Mouse (Mus musculus) G1E (cell line): ENCODE results near the gene Inca1. TPM values are rescaled to one million over a fixed set of nuclear protein-coding genes. Genes with fewer than 3 reads are reported as not detected.

Source experiments
- ATAC-seq: 2 replicates; pipeline ENCODE4 v1.8.0; 2016; ENCODE audit warnings: mild to moderate bottlenecking; ENCODE audit not compliant: insufficient number of reproducible peaks, poor library complexity, low FRiP score, severe bottlenecking; ENCODE audit errors: extremely low read depth
- DNase-seq: peaks from one replicate; pipeline ENCODE4 v3.0.0; 2012; ENCODE audit warnings: low spot score
- H3K27me3 ChIP-seq: 2 replicates; pipeline ENCODE4 v1.6.1; 2012; ENCODE audit warnings: mild to moderate bottlenecking, low read length, inconsistent platforms; ENCODE audit not compliant: insufficient read depth
- H3K36me3 ChIP-seq: replicated peaks from 2 replicates; pipeline ENCODE3; 2012; ENCODE audit warnings: mild to moderate bottlenecking, inconsistent platforms
- H3K4me1 ChIP-seq: 2 replicates; pipeline ENCODE4 v1.6.1; 2012; ENCODE audit warnings: low read depth, low read length, inconsistent platforms, mixed read lengths; ENCODE audit not compliant: insufficient read depth
- H3K4me3 ChIP-seq: 2 replicates; pipeline ENCODE4 v1.5.1; 2012; ENCODE audit warnings: low read depth, mild to moderate bottlenecking, inconsistent platforms, low read length, moderate library complexity, mixed read lengths
- H3K9me3 ChIP-seq: replicated peaks from 2 replicates; pipeline ENCODE4 v1.6.1; 2012; ENCODE audit warnings: inconsistent platforms
- CTCF ChIP-seq: IDR thresholded peaks from 2 replicates; pipeline ENCODE4 v1.5.1; 2012; ENCODE audit warnings: low read depth, low read length, inconsistent platforms, mixed read lengths
- GATA1 ChIP-seq: IDR thresholded peaks from 2 replicates; pipeline ENCODE4 v1.6.1; 2012; ENCODE audit warnings: borderline replicate concordance, low read length, inconsistent platforms, mixed read lengths
- GATA2 ChIP-seq: IDR thresholded peaks from 2 replicates; pipeline ENCODE4 v1.6.1; 2012; ENCODE audit warnings: low read depth, low read length, inconsistent platforms, borderline replicate concordance
- POLR2AphosphoS5 ChIP-seq: IDR thresholded peaks from 2 replicates; pipeline ENCODE4 v1.6.1; 2012; ENCODE audit warnings: low read depth, low read length, inconsistent platforms; ENCODE audit not compliant: insufficient replicate concordance
- TAL1 ChIP-seq: conservative IDR thresholded peaks from 2 replicates; pipeline ENCODE4 v1.6.1; 2012; ENCODE audit warnings: low read depth, low read length, inconsistent platforms, mixed read lengths
- polyA plus RNA-seq: library from polyadenylated mRNA; stranded (reverse); fragments of >175 nt; gene quantifications from 2 replicates; pipeline ENCODE4 v1.2.3, GENCODE M21; 2012
- total RNA-seq, 2 experiments: library from RNA; stranded (forward) in 1 of 2; stranded (reverse) in 1 of 2; fragments of 200-1000 nt in 1 of 2; fragments of >200 nt in 1 of 2; fragmentation: Nextera tagmentation in 1 of 2; gene quantifications; 2 replicates each; pipeline ENCODE4 v1.2.3; 2014 to 2017

Gene Inca1
- total and polyA plus RNA-seq, 3 experiments: 0.36 to 3.7 (median 1.2) TPM

- Histone ChIP-seq H3K27me3 (peaks cover 3% of the 10 kb centered on the region; the same call in 1 of the 2 replicates), H3K4me3 (no peak overlapping the region), H3K4me1 (peaks cover 24% of the 10 kb centered on the region), H3K36me3 (peaks cover 20% of the 10 kb centered on the region), H3K9me3 (no peaks in the 10 kb centered on the region)
- ATAC-seq: no peak
- no peak for DNase-seq
- TF ChIP-seq GATA2 (no peak), TAL1 (no peak), POLR2AphosphoS5 (no peak), GATA1 (no peak), CTCF (no peak)
Measured at GRCm38 (mm10) chr11:70689578-70689977, 10.4 kb downstream of the Inca1 start.

GRCm38 (mm10) chr11:70688372-70688771, 11.6 kb downstream of the Inca1 start:
- Histone ChIP-seq H3K36me3 (peaks cover 32% of the 10 kb centered on the region), H3K4me3 (peak overlapping the region; percentile 88), H3K27me3 (peaks cover 3% of the 10 kb centered on the region; the same call in 1 of the 2 replicates), H3K9me3 (no peaks in the 10 kb centered on the region), H3K4me1 (peaks cover 27% of the 10 kb centered on the region)
- ATAC-seq (no peak), DNase-seq (no peak)
- no peak for TF ChIP-seq TAL1
- no peak for TF ChIP-seq CTCF

DNA sequence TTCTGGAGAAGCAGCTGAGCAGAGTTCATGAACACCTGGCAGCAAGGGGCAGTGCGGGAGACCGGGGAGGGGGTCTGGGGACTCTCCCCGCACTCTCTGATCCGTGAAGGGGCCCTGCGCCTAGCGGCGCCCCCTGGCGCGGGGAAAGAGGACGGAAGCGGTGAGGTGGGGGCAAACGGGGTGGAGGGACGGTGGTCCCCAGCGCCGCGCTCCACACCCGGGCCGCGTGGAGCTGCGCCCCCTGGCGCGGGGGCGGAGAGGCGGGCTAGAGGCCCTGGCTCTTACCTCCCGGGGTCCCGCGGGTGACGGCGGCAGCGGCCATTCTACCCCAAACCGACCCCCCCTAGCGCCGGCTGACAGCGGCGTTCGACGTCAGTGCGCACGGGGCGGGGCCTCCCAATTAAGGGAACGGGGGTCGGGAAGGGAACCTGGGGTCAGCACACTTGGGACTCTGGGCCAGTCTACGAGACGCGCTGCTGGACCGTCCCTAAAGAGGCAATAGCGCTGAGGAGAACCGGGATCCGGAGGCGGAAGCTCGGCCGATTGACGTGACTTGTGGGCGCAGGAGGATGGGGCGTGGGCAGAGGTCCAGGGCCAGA, 12.3 kb downstream of the Inca1 start, which contains the start of gene Camta2:
Camta2 (minus strand) TSS at position 505 of the 599 bp plus-strand sequence.
- H3K4me1 ChIP-seq: peaks cover 29% of the 10 kb centered on the region
- peak within 1 kb of the TSS; percentile 88 for H3K4me3 ChIP-seq
- no peak for TF ChIP-seq POLR2AphosphoS5
- peak; percentile 37 for TF ChIP-seq CTCF
- H3K27me3 ChIP-seq: peaks cover 3% of the 10 kb centered on the region; the same call in 1 of the 2 replicates
- DNase-seq: peak; percentile 90
- H3K36me3 ChIP-seq: peaks cover 39% of the 10 kb centered on the region
- ATAC-seq: peak; percentile 35; the same call in 1 of the 2 replicates
- no peaks in the 10 kb centered on the region for H3K9me3 ChIP-seq

- TF ChIP-seq GATA1 (no peak), POLR2AphosphoS5 (no peak), CTCF (no peak), TAL1 (no peak), GATA2 (no peak)
- H3K4me3 ChIP-seq: peak overlapping the region; percentile 88
- peaks cover 46% of the 10 kb centered on the region for H3K36me3 ChIP-seq
- ATAC-seq (0 out of 2 replicates have a peak, but pooled peaks have one; percentile 4), DNase-seq (peak; percentile 52)
- H3K9me3 ChIP-seq: no peaks in the 10 kb centered on the region
- no peaks in the 10 kb centered on the region; the same call in 1 of the 2 replicates for H3K27me3 ChIP-seq
- H3K4me1 ChIP-seq: peaks cover 35% of the 10 kb centered on the region
Measured at GRCm38 (mm10) chr11:70686901-70687566, 12.9 kb downstream of the Inca1 start.

GRCm38 (mm10) chr11:70683640-70684039, 16.3 kb downstream of the Inca1 start:
- no peaks in the 10 kb centered on the region for H3K27me3 ChIP-seq
- no peaks in the 10 kb centered on the region for H3K9me3 ChIP-seq
- no peak overlapping the region for H3K4me3 ChIP-seq
- H3K36me3 ChIP-seq: peaks cover 76% of the 10 kb centered on the region
- peaks cover 53% of the 10 kb centered on the region for H3K4me1 ChIP-seq
- ATAC-seq: no peak
- DNase-seq: no peak
- TF ChIP-seq GATA2 (no peak), TAL1 (no peak), POLR2AphosphoS5 (no peak), GATA1 (no peak)

- Histone ChIP-seq H3K4me3 (no peak overlapping the region), H3K9me3 (no peaks in the 10 kb centered on the region), H3K27me3 (no peaks in the 10 kb centered on the region), H3K36me3 (peaks cover 90% of the 10 kb centered on the region), H3K4me1 (peaks cover 40% of the 10 kb centered on the region)
- TF ChIP-seq GATA1 (no peak), CTCF (peak; percentile 36; the same call in 1 of the 2 replicates), TAL1 (no peak), POLR2AphosphoS5 (no peak), GATA2 (no peak)
- DNase-seq: no peak
- ATAC-seq: no peak
Measured at GRCm38 (mm10) chr11:70681897-70682581, 17.9 kb downstream of the Inca1 start.
